Mouse (Mus musculus): ENCODE measurements around the gene Angptl3. TPM values are rescaled to one million over a fixed set of nuclear protein-coding genes. Genes with fewer than 3 reads are reported as not detected.

Angptl3 gene
- total RNA-seq, 2 experiments from 2014 or later: 4.0 to 4.2 TPM

Other genes with a start within 250 kb of the Angptl3 start
- gene Kank4, start 213.4 kb upstream of the Angptl3 start, total RNA-seq (2021): under 1 TPM; 0.52 to 0.72 TPM
- gene I0C0044D17Rik, start 207.1 kb upstream of the Angptl3 start, total RNA-seq (2021): not detected
- gene Usp1, start 107.1 kb upstream of the Angptl3 start, total RNA-seq (2021): 10 to 100 TPM; 15.9 to 16.8 TPM
- 10 to 100 TPM in 1 of 2 experiments, 1 to 10 TPM in 1; 9.0 to 11.3 TPM for gene Dock7, start 90.0 kb downstream of the Angptl3 start, total RNA-seq (2021)
- gene Atg4c, start 163.0 kb downstream of the Angptl3 start, total RNA-seq (2021): 1 to 10 TPM; 5.7 to 6.3 TPM